Mouse (Mus musculus): ENCODE results near the gene Cfap57.
"Not testable (repeated sequence)": the region's sequence is repeated elsewhere in the genome, so short reads cannot be mapped to it uniquely, and the experiment has no call there.

Gene Cfap57

GRCm38 (mm10) chr4:118553039-118553649, 67.4 kb downstream of the Cfap57 start:
- peak; percentile 47 for DNase-seq

- not testable (repeated sequence) for DNase-seq
Observed at GRCm38 (mm10) chr4:118548130-118548480, 72.5 kb downstream of the Cfap57 start.

GRCm38 (mm10) chr4:118547424-118548129, 73.0 kb downstream of the Cfap57 start:
- DNase-seq = peak; percentile 67

GRCm38 (mm10) chr4:118544441-118545127, 76.0 kb downstream of the Cfap57 start:
- DNase-seq = no peak

DNA sequence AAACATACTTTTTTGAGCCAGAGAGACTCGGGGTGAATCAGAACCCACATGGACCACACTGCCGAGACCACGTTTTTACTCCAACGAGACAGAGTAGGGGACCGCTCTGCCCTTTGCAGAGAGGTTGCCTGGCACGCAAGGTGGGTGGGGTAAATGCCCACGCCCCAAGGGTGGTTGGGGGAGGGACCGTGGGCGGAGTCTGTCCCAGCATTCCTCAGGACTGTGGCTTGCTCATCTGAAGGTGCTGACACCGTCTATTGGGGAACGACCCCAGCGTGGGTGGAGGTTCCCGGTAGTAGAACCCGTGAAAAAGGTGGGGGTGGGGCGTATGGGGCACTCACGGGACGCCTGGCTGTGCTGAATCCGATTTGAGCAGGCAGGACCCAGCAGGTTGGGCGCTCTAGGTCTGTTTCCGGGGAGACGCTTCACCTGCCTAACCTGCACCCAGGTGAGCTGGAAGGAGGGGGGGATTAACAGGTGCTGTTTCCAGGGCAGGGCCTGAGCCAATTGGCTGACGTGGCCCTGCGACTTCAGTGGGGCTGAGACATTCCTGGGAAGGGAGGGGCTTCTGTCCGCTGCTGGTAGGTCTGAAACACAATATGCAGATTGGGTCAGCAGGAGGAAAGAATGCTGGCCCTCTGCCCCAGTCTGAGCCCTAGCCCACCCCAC, 76.9 kb downstream of the Cfap57 start, which contains the start of gene Tmem125:
TSS of gene Tmem125 (minus strand) at position 453 of the 669 bp plus-strand sequence.
- DNase-seq = peak; percentile 26

- DNase-seq = peak; percentile 69
Observed at GRCm38 (mm10) chr4:118543158-118543530, 77.4 kb downstream of the Cfap57 start.

DNA sequence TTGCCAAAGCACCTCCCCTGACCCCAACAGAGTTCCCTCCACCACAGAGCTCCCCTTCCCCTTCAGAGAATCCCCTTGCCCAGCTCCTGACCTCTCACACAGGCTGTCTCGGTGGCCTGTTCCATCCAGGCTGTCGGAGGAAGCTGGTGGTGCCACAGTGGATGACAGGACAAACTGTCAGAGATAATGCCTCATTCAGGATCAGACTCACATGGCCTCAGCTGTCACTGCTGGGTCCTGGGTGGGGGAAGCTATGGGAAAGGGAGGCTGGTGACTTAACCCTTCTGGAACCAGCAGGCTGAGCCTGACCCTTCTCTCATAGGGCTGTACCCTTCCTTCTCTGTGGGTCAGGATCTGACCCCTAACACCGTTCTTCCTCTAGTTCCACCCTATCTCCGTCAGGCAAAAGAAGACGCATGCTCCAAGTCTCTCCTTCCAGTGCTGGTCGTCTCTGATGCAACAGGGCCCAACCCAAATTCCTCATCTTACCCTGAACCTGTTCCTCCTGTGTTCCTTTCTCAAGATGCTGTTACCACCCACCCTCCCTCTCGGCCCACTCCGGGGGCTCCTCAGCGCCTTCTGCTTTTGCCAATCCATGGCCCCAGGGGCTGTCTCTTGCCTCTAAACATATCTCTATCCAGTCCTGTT, 77.9 kb downstream of the Cfap57 start:
- DNase-seq = peak; percentile 23

- no peak for DNase-seq
Observed at GRCm38 (mm10) chr4:118539904-118540303, 80.7 kb downstream of the Cfap57 start.

DNA sequence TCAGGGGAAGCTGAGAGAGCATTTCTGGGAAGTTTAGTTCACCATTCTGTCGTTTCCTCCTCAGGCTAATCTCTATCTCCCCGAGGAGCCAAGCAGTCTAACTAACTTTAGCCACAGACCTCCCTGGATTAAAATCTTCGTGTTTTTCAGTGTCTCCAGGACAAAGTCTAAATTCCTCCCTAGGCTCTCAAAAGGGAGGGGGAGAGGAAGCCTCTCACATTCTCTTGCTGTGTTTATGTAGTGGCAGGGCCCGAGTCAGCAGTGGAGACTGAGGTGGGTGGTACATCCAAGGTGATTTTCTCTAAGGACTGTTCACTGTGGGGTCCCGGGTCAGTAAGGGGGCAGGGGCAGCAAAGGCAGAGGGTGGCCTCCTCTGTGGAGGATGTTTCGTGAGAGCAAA, 82.8 kb downstream of the Cfap57 start:
- no peak for DNase-seq

DNA sequence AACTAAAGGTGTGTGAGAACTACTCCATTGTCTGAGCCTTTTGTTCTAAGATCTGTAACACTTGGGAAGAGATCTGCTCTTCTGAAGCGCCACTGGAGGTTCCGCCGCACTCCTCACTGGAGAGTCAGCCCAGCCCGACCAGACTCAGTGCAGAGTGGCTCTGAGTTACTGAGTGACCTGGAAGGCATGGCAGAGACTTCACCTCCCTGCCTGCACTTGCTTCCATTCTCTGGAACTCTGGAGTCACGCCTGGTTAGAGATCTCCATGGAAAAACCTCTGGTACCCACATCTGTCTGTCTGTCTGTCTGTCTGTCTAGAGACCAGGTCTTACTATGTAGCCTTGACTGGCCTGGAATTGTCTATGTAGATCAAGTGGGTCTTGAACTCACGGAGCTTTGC, 85.0 kb downstream of the Cfap57 start:
- DNase-seq = no peak

DNA sequence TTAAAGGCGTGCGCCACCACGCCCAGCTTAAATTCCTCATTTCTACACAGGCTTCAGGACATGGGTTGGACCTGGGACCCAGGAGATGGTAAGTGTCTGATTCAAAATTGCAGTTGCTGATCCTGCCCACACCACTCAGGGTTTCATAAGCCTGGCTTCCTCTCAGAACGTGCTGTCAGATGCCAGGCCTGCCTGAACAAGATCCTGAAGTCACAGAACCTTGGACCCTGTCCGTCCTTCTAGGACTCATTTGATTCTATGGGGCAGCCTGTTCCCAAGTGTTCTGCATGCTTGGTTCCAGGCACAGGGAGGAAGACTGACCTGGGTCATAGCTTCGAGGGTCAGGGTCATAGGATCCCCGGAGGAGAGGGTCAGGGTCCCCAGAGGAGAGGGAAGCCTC, 87.0 kb downstream of the Cfap57 start:
- DNase-seq = no peak

- no peak for DNase-seq
Observed at GRCm38 (mm10) chr4:118533156-118533555, 87.4 kb downstream of the Cfap57 start.

GRCm38 (mm10) chr4:118532663-118533062, 87.9 kb downstream of the Cfap57 start:
- DNase-seq = no peak

- DNase-seq = no peak
Observed at GRCm38 (mm10) chr4:118527720-118528119, 92.9 kb downstream of the Cfap57 start.

GRCm38 (mm10) chr4:118527335-118527681, 93.3 kb downstream of the Cfap57 start:
- no peak for DNase-seq

DNA sequence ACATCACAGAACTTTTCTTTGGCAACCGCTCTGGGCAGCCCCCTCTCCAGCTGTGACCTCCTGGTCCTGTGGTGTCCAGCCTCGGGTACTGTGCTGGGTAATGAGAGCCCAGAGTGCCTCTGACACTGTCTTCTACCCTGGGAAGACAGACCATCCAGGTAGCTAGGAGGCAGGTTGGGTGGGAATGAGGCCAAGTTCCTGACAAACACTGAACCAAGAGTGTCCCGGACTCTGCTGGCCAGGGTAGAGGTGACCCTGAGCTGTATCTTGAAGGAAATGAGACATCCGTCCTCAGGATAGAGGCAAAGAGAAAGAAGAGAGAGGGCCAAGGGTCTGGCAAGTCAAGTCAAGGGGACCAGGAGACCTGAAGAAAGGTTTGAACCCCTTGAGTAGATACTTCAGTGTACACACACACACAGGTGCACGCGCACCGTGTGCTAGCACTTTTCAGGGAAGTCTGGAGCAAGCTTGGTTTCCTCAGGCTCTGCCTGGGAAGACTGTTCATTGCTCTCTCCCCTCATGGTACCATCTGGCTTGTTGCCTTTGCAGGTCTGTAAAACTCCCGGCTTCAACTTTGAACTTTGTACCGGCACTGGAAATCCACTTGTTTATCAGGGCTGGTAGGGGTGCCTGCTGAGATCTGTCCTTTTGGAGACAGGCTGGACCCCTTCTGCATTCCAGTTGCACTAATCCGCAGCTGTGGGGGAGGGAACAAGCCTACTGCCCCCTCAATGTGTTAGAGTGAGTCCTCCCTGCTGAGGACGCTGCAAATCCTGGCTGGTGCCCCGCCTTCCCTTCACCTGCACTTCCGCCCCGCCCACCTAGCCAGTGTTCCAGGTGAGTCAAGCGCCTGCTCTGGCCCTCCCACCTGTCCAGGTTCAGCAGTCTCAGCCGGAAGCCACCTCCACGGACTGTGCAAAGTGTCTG, 93.9 kb downstream of the Cfap57 start, which contains the start of gene 2610528J11Rik:
TSS of gene 2610528J11Rik (plus strand) at position 592 of the 927 bp plus-strand sequence.
- DNase-seq = no peak

DNA sequence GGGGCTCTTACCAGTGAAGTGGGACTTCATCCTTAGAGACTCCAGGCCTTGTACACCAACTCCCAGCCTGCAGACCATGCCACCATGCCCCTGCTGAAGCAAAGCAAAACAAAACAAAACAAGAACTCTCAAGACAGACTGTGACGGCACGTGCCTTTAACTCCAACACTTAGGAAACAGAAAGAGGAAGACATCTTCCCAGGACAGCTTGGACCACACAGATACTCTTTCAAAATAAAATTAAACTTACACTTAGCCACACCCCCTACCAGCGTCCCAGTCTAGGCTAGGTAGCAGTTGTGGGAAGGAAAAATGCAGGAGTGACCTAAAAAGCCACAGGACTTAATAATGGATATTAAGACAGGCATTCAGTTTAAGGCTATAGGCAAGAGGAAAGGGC, 94.8 kb downstream of the Cfap57 start:
- no peak for DNase-seq

GRCm38 (mm10) chr4:118523976-118524375, 96.6 kb downstream of the Cfap57 start:
- no peak for DNase-seq

- DNase-seq = no peak
Observed at GRCm38 (mm10) chr4:118522248-118522647, 98.3 kb downstream of the Cfap57 start.

- no peak for DNase-seq
Observed at GRCm38 (mm10) chr4:118518208-118518607, 102.4 kb downstream of the Cfap57 start.

DNA sequence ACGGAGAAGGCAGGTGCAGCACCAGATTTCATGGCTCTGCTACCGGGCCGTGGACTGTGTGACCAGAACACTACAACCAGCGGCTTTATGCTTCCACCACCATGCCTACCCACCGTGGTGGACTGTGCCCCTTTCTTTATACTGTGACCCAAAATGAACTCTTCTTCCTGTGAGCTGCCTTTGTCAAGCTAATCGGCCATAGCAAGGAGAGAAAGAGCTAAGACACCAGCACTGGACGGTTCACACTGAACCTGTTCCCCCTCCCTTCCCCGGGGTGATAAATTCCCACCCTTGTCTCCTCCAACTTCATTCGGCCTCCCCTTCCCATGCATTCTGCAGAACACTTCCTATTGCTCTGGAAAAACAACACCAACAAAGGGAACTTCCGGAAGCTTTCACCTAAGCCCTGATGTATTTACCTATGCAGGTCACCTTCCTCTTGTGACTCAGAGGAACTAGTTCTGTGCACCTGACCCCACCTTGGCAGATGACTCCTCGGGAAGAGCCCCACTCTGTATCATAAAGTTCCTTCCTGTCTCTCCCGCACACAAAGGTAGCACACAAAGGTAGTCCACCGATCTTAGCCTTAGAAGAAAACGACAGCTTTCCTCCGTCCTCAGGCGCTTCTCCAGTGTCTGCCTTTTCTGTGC, 103.0 kb downstream of the Cfap57 start:
- DNase-seq = no peak
